Mouse (Mus musculus) ovary, postnatal 10 days (tissue): ENCODE measurements around the gene Nelfcd.

Experiments
- DNase-seq: peaks from one replicate; pipeline ENCODE4 v3.0.0; 2022; ENCODE audit warnings: low spot score

Gene Nelfcd

GRCm38 (mm10) chr2:174415731-174416310 is at the start of gene Nelfcd:
Nelfcd (plus strand) TSS chr2:174415804.
- DNase-seq: peak; percentile 84

- DNase-seq: no peak
These were observed 49.0 kb upstream of the Nelfcd start for GRCm38 (mm10) chr2:174366571-174366970.

GRCm38 (mm10) chr2:174381021-174381420 is 34.6 kb upstream of the Nelfcd start:
- no peak for DNase-seq

GRCm38 (mm10) chr2:174391936-174392335 is 23.7 kb upstream of the Nelfcd start:
- DNase-seq: no peak

GRCm38 (mm10) chr2:174392554-174392953 is 23.1 kb upstream of the Nelfcd start:
- no peak for DNase-seq

- DNase-seq: no peak
These were observed 22.2 kb upstream of the Nelfcd start for GRCm38 (mm10) chr2:174393383-174393782.

- DNase-seq: no peak
These were observed 19.0 kb upstream of the Nelfcd start for GRCm38 (mm10) chr2:174396643-174397042.

- DNase-seq: no peak
These were observed 18.5 kb upstream of the Nelfcd start for GRCm38 (mm10) chr2:174397065-174397464.

- no peak for DNase-seq
These were observed 17.7 kb upstream of the Nelfcd start for GRCm38 (mm10) chr2:174397881-174398280.

- no peak for DNase-seq
These were observed 15.2 kb upstream of the Nelfcd start for GRCm38 (mm10) chr2:174400396-174400795.

- DNase-seq: no peak
These were observed 5.4 kb upstream of the Nelfcd start for GRCm38 (mm10) chr2:174410222-174410621.

GRCm38 (mm10) chr2:174413127-174413526 is 2.5 kb upstream of the Nelfcd start:
- DNase-seq: no peak

- DNase-seq: no peak
These were observed 438 bp upstream of the Nelfcd start for GRCm38 (mm10) chr2:174415001-174415730.

- DNase-seq: no peak
These were observed 5.5 kb downstream of the Nelfcd start for GRCm38 (mm10) chr2:174421107-174421506.

- DNase-seq: no peak
These were observed 8.9 kb downstream of the Nelfcd start for GRCm38 (mm10) chr2:174424301-174425085.

GRCm38 (mm10) chr2:174426856-174427255 is 11.3 kb downstream of the Nelfcd start:
- no peak for DNase-seq

GRCm38 (mm10) chr2:174428076-174428835 is 12.7 kb downstream of the Nelfcd start:
- DNase-seq: no peak

- DNase-seq: no peak
These were observed 13.5 kb downstream of the Nelfcd start for GRCm38 (mm10) chr2:174428996-174429591.

- DNase-seq: no peak
These were observed 19.3 kb downstream of the Nelfcd start for GRCm38 (mm10) chr2:174434943-174435342.

- no peak for DNase-seq
These were observed 20.6 kb downstream of the Nelfcd start for GRCm38 (mm10) chr2:174436076-174436701.
